Mouse (Mus musculus) erythroblast, adult 5-6 weeks (primary cell): ENCODE data around the gene Ttc12. TPM values are rescaled to one million over a fixed set of nuclear protein-coding genes. Genes with fewer than 3 reads are reported as not detected.

Experiments used
- ATAC-seq: replicated peaks from 2 replicates; pipeline ENCODE4 v1.8.0; 2016; ENCODE audit warnings: moderate number of reproducible peaks, mild to moderate bottlenecking, moderate TSS enrichment, inconsistent platforms; ENCODE audit not compliant: poor library complexity, low FRiP score, severe bottlenecking
- total RNA-seq, 2 experiments: library from RNA; stranded (forward) in 1 of 2; stranded (reverse) in 1 of 2; fragments of 150-400 nt in 1 of 2; fragments of 200-764, 138-1000 nt in 1 of 2; gene quantifications; 2 replicates each; pipeline versions ENCODE4 v1.2.3 to v1.2.4; 2015 to 2017; ENCODE audit warnings: low replicate concordance in 2 of 2

The Ttc12 gene
- total RNA-seq, 2 experiments from 2014 or later, result not detected

GRCm38 (mm10) chr9:49407028-49407427 lies 79.0 kb downstream of the Ttc12 start:
- ATAC-seq, result no peak

DNA sequence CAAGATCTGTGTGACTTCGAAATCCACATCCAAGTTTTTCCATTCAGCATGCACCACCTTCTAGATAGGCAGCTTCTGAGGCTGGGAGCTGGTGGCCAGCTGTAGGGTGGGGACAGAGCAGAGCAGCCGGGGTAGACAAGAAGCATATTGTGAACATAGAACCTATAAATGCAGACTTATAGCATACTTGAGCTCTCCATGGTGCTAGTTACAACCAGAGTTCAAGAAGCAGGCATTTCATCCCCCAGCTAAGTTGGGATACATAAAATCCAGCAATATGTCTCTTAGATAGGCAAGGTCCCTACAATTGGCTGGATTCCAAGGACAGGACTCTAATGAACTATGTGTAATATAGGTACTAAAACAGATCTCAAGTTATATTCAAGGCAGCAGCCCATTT lies 82.3 kb downstream of the Ttc12 start:
- ATAC-seq, result no peak

DNA sequence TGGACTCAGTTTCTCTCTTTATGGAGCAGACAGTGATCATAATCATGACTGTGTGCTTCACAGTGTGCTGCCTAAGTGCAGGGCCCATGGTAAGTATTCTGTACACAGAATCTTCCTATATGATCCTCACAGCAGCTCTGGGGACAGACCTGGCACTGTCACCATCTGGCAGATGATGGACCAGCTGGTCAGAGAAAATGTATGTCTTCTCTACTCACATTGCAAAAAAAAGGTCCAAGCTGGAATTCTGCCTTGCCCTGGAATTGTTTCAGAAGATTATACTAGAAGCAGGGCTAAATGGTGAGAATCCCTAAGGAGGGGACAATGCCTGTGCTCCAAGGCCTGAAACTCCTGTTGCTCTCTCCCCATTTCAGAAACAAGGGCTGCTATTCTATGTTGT lies 90.0 kb downstream of the Ttc12 start:
- ATAC-seq, result no peak

- ATAC-seq, result no peak
Observed at GRCm38 (mm10) chr9:49392242-49392641, 93.8 kb downstream of the Ttc12 start.

Other genes starting within 250 kb of the Ttc12 start
- not detected in 2 replicates for gene Gm4894, start 235.7 kb downstream of the Ttc12 start, total RNA-seq (2015; ENCODE audit: low replicate concordance)
- gene Gm4894, start 235.7 kb downstream of the Ttc12 start, total RNA-seq (2017; ENCODE audit: low replicate concordance), result not detected in 2 replicates
- not detected in 2 replicates for gene Drd2, start 145.6 kb downstream of the Ttc12 start, total RNA-seq (2015; ENCODE audit: low replicate concordance)
- gene Drd2, start 145.6 kb downstream of the Ttc12 start, total RNA-seq (2017; ENCODE audit: low replicate concordance), result not detected in 2 replicates
- not detected in 2 replicates for gene Ankk1, start 59.2 kb downstream of the Ttc12 start, total RNA-seq (2015; ENCODE audit: low replicate concordance)
- not detected in 2 replicates for gene Ankk1, start 59.2 kb downstream of the Ttc12 start, total RNA-seq (2017; ENCODE audit: low replicate concordance)